Mouse (Mus musculus) telencephalon, adult 2 months (tissue): ENCODE results near the gene Bmp2k.

Source experiments
- DNase-seq: peaks from one replicate; pipeline ENCODE4 v3.0.0-alpha.2; 2011; ENCODE audit warnings: low read depth, low spot score

The Bmp2k gene

DNA sequence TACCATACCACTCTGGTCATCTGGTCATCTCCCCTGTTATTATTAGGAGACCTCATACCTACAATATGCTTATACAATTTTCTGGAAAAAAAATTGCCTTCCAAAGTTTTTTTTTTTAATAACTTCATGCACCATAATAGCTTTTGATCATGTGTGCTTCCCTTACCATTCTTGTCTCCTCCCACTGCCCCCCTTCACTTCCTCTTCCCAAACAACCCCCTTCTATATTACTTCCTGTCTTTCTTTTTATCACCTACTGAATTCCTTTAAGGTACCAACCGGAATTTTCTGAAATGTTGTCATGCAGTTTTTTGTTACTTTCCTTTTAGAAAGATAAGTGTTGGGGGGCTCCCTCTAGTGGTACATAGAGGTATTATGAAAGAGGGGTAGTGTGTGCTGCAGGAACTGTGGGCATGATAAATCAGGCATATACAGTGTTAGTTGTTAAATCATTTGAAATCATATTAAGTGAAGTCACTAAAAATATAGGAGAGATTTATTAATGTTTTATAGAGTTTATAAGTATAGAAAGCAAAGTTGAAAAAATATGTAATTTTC is 58.1 kb downstream of the Bmp2k start:
- peak; percentile 47 for DNase-seq

DNA sequence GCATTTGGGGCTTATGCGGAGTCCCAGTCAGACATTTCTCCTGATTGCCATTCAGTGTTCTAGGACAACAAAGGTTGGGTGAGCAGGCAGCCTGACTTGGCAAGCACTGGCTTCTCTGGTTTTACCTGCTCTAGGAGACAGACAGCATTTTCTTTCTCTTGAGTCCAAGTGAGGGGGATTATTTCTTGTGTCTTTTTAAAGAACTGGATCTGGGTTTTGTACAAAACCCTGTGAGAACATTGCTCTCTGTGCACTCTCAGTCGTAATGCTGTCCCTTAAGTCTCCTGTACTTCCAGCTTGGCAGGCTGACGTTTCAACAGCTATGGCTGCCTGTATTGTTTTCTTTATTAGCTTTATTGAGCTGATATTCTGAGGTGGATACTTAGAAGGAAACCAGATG is 58.9 kb downstream of the Bmp2k start:
- no peak for DNase-seq

DNA sequence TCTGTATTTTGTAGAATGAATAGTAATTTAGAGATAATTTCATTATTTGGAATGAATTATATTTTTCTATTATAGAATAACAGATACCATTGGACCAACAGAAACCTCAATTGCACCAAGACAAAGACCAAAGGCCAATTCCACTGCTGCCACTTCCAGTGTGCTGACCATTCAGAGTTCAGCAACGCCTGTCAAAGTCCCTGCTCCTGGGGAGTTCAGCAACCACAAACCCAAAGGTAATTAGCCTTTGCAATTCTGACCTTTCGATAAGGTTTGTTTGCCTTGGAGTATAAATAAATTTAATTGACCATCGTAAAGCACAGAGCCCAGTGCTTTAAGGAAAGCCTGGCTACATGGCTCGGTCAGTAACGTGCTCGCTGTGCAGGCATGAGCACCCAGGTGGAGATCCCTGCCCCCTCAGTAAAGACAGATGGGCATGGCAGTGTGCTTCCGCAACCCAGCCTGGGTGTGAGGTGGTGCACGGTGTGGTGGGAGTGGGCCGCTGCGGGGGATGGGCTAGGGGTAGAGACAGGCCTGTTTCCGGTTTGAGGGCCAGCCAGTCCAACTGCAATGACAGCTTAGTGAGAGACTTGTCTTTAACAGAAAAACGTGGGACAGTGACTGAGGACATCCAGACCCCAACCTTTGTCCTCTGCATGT is 59.4 kb downstream of the Bmp2k start:
- no peak for DNase-seq

DNA sequence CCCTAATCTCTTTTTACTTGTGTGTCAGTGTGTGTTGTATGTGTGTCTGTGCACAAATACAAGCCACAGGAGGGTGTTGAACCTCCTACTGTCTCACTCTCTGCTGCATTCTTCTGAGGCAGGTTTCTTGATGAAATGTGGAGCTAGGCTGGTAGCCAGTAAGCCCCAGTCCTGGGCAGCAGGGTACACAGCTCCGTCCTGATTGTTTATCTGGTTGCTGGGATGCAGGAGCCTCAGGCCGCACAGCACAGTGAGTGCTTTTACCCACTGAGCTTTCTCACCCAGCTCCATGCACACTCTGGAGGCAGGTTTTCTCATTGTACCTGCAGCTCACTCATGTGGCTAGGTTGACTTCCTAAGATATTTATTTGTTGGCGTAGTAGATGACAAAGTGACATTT is 63.4 kb downstream of the Bmp2k start:
- no peak for DNase-seq

DNA sequence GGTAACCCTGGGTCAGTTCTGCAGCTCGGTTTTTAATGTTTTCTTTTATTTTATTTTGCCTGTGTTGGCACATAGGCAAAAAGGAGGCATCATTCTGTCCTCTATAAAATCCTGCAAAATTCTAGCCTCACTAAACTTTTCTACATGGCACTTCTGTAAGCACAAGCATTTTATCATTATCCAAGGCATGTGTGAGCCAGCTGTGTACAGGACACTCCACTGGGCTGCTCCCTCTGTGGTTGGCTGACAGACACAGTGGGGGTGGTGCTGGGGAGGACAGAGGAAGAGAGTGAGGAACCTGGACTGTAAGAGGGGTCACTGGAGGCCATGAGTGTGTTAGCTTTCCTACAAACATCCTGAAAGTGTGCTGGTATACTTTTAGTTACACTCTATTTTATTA is 64.6 kb downstream of the Bmp2k start:
- DNase-seq: no peak

DNA sequence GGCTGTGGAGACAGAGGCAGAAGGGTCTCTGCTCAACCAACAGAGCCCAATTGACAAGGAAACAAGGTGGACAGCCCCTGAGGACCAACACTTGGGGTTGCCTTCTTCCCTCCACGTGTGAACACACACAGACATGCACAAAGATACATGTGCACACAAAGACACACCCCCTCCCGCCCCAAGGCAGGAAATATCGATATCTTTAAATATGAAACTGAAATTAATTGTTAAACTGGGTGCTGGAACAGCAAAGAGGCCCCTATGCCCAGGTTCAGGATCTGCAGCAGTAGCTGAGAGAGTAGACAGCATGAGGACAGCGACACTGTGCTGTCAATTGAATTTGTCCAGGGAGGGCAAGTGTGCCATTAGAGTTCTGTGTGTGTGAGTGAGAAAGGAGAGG is 68.3 kb downstream of the Bmp2k start:
- no peak for DNase-seq

DNA sequence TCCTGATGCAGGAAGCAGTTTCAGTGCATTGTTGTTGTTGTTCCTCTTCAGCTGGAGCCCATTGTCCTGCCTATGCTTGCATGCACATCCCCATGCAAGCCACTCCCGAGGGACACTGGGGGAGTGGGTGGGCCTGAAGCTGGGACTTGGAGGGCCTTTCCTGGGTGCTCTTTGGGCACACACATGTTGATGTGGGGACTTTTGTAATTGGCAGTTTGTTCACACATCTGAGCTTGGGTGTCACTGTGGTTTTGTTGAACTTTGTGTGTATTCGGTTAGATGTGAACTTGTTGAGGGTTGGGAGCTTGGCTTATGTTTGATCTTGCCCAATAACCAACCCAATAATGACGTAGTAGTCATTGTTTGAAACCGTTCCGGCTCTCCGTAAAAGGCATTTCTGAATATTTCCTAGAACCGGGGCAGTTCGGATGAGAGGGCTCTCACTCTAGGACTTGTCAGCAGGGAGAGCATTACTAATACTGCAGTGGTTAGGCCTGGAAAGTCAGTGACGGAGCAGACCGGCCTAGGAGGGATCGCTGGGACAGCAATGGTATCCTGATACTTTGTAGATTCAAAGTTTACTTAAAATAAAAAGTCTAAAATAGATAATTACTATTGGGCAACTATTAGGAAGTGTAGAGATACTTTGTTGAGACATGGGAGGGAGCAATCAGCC is 78.1 kb downstream of the Bmp2k start:
- no peak for DNase-seq

DNA sequence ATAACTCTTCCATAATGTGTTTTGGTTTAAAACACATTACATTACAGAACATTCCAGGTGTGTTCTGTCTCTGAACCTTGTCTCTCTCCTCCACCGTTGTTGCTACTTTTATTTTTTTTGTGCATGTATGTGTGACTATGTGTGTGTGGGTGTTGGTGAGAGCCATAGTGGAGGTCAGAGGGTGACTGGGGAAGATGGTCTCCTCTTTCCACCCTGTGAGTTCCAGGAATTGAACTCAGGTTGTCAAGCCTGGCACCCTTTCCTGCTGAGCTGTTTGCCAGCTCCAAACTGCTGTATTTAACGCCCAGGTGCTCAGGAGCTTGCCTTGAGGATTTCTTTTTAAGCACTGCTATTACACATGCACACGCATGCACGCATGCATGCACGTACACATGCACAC is 78.7 kb downstream of the Bmp2k start:
- no peak for DNase-seq

DNA sequence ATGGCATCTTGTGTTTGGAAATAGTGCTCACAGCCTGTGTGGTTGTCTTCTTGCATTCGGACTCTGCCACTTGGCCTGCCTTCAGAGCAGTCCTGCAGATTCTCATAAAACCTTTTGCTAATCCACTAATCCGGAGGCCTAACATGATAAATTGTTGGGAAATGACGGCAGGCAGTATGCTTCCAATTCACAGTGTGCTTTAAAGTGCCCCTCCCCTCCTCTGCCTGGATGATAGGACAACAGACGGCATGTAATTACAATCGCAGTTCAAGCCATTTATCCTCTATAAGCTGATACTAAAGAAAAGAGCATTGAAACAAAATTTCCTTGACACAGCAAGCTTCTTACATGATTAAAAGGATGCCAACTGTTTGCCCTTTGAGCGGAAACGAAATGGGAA is 80.2 kb downstream of the Bmp2k start:
- DNase-seq: no peak

DNA sequence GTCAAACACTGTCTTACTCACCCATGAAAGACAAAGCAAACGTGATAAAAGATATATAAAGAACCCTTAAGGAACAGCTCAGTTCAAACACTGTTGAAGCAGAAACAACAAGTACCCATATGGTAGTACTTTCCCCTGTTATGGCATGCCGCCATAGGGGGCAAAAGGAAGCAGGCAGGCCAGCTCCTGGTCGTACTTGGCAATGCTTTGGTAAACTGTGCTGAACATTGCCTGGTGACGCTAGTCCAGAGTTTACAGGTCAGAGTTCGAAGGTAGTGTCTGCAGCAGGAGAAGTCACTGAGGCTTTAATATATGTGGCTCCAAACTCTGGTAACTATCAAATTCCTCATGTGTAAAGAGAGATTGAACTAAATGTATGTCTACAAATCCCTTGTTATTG is 81.2 kb downstream of the Bmp2k start:
- no peak for DNase-seq

DNA sequence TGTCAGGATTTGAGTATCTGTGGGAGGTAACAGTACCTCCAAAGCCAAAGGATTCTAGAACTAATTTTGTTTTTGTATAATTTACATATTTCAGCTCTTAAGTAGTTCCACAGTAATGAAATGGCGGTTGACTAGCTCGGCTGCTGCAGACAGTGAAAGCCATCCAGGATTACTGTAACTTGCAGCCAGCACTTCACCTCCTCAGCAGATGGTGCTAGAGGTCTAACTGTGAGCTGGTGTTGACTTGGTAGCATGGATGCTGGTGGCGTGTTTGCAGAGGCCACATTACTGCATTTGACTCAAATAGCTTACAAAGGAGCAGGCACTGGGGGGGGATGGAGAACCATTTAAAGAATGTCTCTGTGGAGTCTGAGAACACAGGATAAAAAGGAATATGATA is 84.0 kb downstream of the Bmp2k start:
- peak; percentile 63 for DNase-seq

DNA sequence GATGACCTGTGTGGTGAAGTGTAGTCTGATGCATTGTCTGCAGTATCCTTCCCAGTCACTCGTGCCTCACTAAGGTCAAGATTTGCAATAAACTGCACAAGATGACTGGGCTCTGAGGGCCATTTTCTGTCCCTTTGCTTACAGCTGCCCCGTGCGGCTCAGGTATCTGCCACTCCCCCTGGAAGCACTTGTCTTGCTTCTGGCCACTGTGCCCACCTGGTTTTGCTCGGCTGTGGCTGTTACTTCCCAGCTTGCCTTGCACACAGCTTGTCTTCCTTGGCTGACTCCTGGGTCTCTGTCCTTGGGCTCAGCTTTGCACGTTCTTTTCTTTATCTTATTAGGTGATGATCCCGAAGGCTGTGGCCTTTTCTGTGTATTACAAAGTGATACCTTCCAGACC is 86.2 kb downstream of the Bmp2k start:
- DNase-seq: no peak

DNA sequence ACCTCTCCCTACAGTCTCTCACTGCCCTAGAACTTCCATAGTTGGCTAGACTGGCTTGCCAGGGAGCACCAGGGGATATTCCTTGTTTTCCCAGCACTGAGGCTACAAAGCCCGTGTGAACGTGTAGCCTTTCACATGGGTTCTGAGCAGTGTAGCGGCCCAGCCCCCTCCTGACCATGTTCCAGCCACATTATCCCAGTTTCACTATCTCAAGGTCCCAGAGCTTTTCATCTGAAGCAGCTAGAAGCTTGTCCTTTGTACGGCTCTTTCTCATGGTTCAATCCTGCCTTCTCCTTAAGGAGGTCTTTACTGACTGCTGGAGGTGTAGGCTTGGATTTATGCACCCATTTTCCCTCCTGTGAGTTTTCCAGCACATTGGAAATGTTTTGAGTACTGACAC is 87.1 kb downstream of the Bmp2k start:
- no peak for DNase-seq

DNA sequence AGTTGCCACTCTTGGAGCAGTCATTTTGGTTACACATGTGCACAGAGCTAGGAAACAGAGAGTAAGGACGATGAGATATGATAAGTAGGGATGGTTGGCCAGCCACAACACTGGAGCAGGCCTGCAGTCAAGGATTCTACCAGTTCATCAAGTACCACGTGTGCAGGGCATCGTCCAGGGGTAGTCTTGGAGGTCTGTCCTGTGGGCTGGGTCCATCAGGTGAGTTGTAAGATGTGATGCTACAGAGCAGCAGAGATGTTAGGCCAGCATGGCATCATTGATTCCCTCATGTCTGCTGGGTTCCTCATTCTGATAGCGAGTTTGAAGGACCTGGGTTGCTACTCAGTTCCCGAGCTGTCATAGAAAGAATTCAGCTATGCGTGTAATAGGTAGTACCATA is 87.6 kb downstream of the Bmp2k start:
- no peak for DNase-seq

DNA sequence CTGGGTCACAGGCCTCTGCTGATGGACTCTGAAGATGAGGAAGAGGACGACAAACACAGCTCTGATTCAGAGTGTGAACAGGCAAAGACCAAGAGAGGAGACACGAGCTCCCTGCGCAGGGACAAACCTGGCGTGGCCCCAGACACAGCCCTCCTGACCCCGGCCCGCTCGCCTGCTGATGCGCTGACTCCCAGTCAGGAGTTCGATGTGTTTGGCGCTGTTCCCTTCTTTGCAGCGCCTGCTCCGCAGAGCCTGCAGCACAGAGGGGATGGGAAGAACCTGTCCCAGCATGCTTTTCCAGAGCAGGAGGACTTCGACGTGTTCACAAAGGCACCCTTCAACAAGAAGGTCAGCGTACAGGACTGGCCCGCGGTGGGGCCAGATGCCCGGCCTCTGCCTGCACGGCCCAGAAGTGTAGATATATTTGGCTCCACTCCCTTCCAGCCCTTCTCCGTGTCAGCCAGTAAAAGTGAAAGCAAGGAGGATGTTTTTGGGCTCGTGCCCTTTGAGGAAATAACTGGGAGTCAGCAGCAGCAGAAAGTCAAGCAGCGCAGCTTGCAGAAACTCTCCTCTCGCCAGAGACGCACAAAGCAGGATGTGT is 89.6 kb downstream of the Bmp2k start:
- DNase-seq: no peak

DNA sequence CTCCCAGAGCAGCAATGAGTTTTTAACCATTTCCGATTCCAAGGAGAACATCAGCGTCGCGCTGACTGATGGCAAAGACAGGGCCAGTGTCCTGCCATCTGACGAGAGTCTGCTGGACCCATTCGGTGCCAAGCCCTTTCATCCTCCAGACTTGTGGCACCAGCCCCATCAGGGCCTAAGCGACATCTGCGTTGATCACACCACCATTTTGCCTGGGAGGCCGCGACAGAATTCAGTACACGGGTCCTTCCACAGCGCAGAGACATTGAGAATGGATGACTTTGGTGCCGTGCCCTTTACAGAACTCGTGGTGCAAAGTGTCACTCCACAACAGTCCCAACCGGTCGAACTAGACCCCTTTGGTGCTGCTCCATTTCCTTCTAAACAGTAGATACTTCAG is 90.3 kb downstream of the Bmp2k start:
- DNase-seq: no peak

DNA sequence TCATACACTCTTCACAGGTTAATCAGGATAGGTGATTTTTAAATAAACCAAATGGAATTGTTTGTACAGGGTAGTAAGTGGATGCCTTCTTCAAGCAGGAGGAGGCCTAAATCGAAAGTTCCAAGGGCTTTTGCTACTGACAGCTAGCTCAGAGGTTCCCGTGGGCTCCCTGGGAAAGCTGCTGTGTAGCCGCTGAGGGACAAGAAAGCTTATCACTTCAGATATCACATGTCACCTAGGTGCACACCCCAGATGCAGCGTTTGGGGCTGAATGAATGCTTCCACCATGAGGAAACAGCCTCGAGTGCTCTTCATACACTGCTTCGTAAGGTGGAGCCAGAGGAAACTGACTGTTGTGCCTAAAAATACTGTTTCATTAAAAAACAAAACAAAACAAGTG is 90.7 kb downstream of the Bmp2k start:
- no peak for DNase-seq

DNA sequence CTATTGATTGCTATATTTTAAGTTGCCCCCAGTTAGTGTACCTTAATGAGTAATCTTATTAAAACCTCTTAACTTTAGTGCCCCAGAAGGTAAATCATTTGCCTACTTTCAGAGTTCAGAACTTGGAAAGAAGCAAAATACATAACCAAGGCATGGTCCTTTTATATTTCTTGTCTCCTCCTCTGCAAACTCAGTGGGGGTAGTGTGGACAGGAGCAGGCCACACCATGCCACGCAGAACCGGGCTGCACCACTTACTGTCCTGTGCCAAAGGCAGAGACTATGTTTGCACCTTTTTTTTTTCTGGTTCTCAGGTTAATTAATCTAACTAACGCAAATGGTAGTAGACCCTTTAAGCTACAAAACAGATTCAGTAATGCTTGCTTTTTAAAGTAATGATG is 91.9 kb downstream of the Bmp2k start:
- DNase-seq: no peak

DNA sequence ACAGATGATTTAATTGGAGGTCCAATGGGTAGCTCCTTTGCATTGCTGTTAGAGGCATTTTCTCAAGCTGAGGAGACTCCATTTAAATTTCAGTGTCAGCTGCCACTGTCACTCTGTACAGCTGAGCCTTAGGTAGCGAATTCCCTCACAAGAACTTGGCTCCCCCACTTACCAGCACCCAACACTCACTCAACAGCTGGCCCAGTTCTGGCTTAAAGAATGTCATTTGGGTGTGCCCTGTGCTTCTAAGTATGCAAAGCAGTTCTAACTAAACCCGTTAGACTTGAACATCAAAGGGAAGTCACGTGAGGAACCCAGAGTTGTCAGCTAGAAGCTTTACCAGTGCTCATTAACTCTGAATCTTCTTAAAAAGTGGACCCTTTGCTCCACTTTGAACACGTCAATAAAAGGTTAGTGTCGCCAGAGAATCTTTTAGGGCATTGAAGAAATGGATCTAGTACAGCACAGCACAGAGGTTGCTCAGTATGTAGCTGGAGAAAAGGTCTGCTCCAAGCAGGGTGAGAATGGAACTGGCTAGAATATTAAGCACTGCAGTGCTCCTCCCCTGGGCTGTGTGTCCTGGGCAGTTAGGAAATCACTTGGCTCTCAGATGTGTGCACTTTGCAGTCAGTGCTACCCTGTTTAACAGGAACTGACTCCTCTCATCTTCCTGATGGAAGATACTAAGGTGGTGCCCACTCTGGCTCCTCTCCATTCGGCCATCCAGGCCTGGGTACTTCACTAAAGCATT is 92.7 kb downstream of the Bmp2k start:
- DNase-seq: no peak

DNA sequence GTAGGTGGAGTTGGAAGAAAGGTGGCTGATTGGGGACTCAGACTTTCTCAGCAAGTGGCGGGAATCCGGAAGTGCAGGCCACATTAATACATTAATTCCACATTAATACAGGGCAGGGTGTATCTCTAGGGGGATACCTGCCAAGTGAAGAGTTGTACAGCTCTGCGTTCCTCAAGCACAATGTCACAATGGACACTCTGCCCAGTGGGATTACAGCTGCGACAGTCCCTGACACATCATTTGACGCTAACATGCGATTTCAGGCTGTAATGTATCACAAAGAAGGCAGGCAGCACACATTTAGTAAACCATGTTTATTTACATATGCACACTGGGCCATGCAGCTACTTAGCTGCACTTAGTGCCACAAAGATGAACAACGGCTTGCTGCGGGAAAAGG is 95.5 kb downstream of the Bmp2k start:
- DNase-seq: no peak

DNA sequence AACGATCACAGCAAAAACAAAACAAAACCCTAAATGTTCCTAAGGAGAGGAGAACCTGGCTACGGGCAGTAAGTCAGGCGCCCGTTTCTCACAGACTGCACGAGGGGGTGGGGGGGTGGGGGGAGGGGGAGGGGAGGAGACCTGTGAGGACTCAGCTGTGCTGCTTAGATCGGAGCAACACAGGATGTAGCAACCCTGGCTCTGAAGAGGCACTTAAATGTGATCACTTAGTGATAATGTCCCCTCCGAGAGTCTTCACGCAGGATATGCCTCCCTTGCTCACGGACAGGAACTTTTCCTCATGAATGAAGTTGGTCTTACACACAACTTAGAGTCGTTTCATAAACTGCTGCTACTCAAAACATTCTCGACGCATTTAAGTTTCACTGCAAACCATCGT is 97.8 kb downstream of the Bmp2k start:
- no peak for DNase-seq

DNA sequence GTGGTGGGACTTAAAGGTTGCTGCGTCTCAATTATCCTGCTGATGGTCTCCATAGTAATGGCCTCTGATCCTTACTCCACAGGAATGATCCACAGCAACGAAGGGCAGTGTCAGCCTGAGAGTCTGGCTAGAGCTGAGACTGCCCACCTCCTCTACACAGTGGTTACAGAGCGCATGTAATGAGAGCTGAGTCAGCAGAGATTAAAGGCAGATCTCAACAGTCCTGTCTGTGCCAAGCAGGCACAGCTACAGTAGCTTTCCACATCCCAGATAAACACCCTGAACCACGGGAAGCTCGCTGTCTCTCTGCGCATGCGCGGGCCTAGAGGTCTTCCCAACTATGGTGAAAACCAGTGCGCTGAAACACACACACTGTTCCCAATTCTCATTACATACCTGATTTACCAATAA is 100.1 kb downstream of the Bmp2k start:
- DNase-seq: no peak
